Mouse (Mus musculus): ENCODE data around the gene Fxyd1. TPM values are rescaled to one million over a fixed set of nuclear protein-coding genes. Genes with fewer than 3 reads are reported as not detected.

Fxyd1 gene
- total and polyA plus RNA-seq, 3 experiments, result 0.22 TPM; not detected in 2

GRCm38 (mm10) chr7:31082106-31082505 lies 25.1 kb upstream of the Fxyd1 start (continued):
- no peak for TF ChIP-seq MEF2A (IDR thresholded peaks at IDR 0.05; ENCODE audit: extremely low read depth, insufficient replicate concordance, low read depth, low read length, poor library complexity, severe bottlenecking)

GRCm38 (mm10) chr7:31081106-31081505 lies 24.1 kb upstream of the Fxyd1 start:
- TF ChIP-seq CHD1 (IDR thresholded peaks at IDR 0.05; ENCODE audit: low read depth, low read length) (no peak), TBP (IDR thresholded peaks at IDR 0.05; ENCODE audit: low read depth, low read length) (no peak), MAFK (IDR thresholded peaks at IDR 0.05; ENCODE audit: borderline replicate concordance, low read depth, low read length) (no peak), MXI1 (IDR thresholded peaks at IDR 0.05; ENCODE audit: low read depth, low read length) (no peak), MYC (IDR thresholded peaks at IDR 0.05; ENCODE audit: low read depth, low read length) (no peak), POLR2AphosphoS2 (IDR thresholded peaks at IDR 0.05; ENCODE audit: low read length) (no peak), ZMIZ1 (IDR thresholded peaks at IDR 0.05; ENCODE audit: low read depth, low read length) (no peak), POLR2AphosphoS5 (IDR thresholded peaks at IDR 0.05; ENCODE audit: borderline replicate concordance, low read depth, low read length) (no peak), E2F4 (IDR thresholded peaks at IDR 0.05; ENCODE audit: borderline replicate concordance, low read depth, low read length) (no peak), TCF12 (IDR thresholded peaks at IDR 0.05; ENCODE audit: low read depth, low read length) (no peak), ZKSCAN1 (IDR thresholded peaks at IDR 0.05; ENCODE audit: low read depth, low read length) (no peak), MAX (IDR thresholded peaks at IDR 0.05; ENCODE audit: low read length) (no peak), SMC3 (IDR thresholded peaks at IDR 0.05; ENCODE audit: low read depth, low read length) (no peak), USF2 (IDR thresholded peaks at IDR 0.05; ENCODE audit: borderline replicate concordance in 1 of 2, insufficient read depth in 1 of 2, low read depth in 1 of 2, low read length in 2 of 2) (no peak), UBTF (IDR thresholded peaks at IDR 0.05; ENCODE audit: borderline replicate concordance, insufficient read depth, low read depth, low read length) (no peak), ELF1 (IDR thresholded peaks at IDR 0.05; ENCODE audit: low read depth, low read length) (no peak), HCFC1 (IDR thresholded peaks at IDR 0.05; ENCODE audit: low read depth, low read length) (no peak), NRF1 (IDR thresholded peaks at IDR 0.05; ENCODE audit: insufficient read depth, low read depth, low read length, poor library complexity, severe bottlenecking) (no peak), ETS1 (IDR thresholded peaks at IDR 0.05; ENCODE audit: low read depth, low read length) (no peak), MAZ (IDR thresholded peaks at IDR 0.05; ENCODE audit: low read depth, low read length) (no peak)
- no peak overlapping the region for H3K4me3 ChIP-seq (ENCODE audit: control insufficient read depth in 1 of 2, insufficient read depth in 1 of 2, low read depth in 2 of 2, low read length in 2 of 2)
- H3K27ac ChIP-seq (ENCODE audit: control insufficient read depth, low read depth, low read length), result no peak overlapping the region
- no peaks in the 10 kb centered on the region for H3K36me3 ChIP-seq (ENCODE audit: control insufficient read depth in 1 of 2, insufficient read depth in 2 of 2, low read length in 2 of 2)
- H3K79me2 ChIP-seq (ENCODE audit: control insufficient read depth, insufficient read depth, low read length, poor library complexity), result no peaks in the 10 kb centered on the region
- H3K4me1 ChIP-seq (ENCODE audit: control insufficient read depth in 1 of 2, insufficient read depth in 2 of 2, low read length in 2 of 2), result no peaks in the 10 kb centered on the region
- H3K9ac ChIP-seq (ENCODE audit: control insufficient read depth, low read depth, low read length, poor library complexity, severe bottlenecking), result no peak overlapping the region
- H3K27me3 ChIP-seq (ENCODE audit: control insufficient read depth in 1 of 2, insufficient read depth in 2 of 2, low read length in 2 of 2), result peaks cover 3 to 11% of the 10 kb centered on the region in 2 experiments
- no peaks in the 10 kb centered on the region for H3K9me3 ChIP-seq (replicated peaks; ENCODE audit: insufficient read depth, low read length)
- no peak for DNase-seq (ENCODE audit: low read depth, low spot score)

Measured in MEL (cell line).